Mouse (Mus musculus): ENCODE data around the gene Gpc6.

Gene Gpc6

GRCm38 (mm10) chr14:117958389-117958788, 1033.3 kb downstream of the Gpc6 start:
- no peak for DNase-seq

GRCm38 (mm10) chr14:117961267-117961666, 1036.2 kb downstream of the Gpc6 start:
- no peak for DNase-seq

GRCm38 (mm10) chr14:117961844-117962243, 1036.7 kb downstream of the Gpc6 start:
- no peak for DNase-seq

- DNase-seq, result no peak
Observed at GRCm38 (mm10) chr14:117962453-117962852, 1037.3 kb downstream of the Gpc6 start.

GRCm38 (mm10) chr14:117972576-117972975, 1047.5 kb downstream of the Gpc6 start:
- no peak for DNase-seq

GRCm38 (mm10) chr14:117981532-117981931, 1056.4 kb downstream of the Gpc6 start:
- DNase-seq, result no peak

GRCm38 (mm10) chr14:117988444-117988843, 1063.3 kb downstream of the Gpc6 start:
- DNase-seq, result no peak

GRCm38 (mm10) chr14:117990203-117990602, 1065.1 kb downstream of the Gpc6 start:
- no peak for DNase-seq

GRCm38 (mm10) chr14:117992600-117993256, 1067.6 kb downstream of the Gpc6 start:
- no peak for DNase-seq

GRCm38 (mm10) chr14:117993845-117994244, 1068.7 kb downstream of the Gpc6 start:
- no peak for DNase-seq

GRCm38 (mm10) chr14:118004434-118004833, 1079.3 kb downstream of the Gpc6 start:
- DNase-seq, result no peak

GRCm38 (mm10) chr14:118005697-118006096, 1080.6 kb downstream of the Gpc6 start:
- peak; percentile 23 for DNase-seq

- DNase-seq, result no peak
Observed at GRCm38 (mm10) chr14:118009541-118009940, 1084.4 kb downstream of the Gpc6 start.

GRCm38 (mm10) chr14:118013237-118013636, 1088.1 kb downstream of the Gpc6 start:
- DNase-seq, result no peak

GRCm38 (mm10) chr14:118019314-118019713, 1094.2 kb downstream of the Gpc6 start:
- DNase-seq, result no peak

- DNase-seq, result no peak
Observed at GRCm38 (mm10) chr14:118021867-118022543, 1096.9 kb downstream of the Gpc6 start.

All from kidney, adult 18-20 months (tissue).